ENCODE assay signal across 7 mouse cellular contexts in genomic region chr3:126692797-126693196, GRCm38 (mm10).
DNase-seq lines count a peak whose midpoint lies in the region; ATAC-seq and TF ChIP-seq lines count a peak whose summit lies in the region.

No protein-coding gene starts in this region.

- no peak for TF ChIP-seq CTCF in CH12.LX (conservative IDR thresholded peaks at IDR 0.05 in 1 of 2, IDR thresholded peaks at IDR 0.05 in 1 of 2; ENCODE audit: low read depth in 2 of 2, low read length in 2 of 2)
- no peak for TF ChIP-seq CTCF in bone marrow macrophage, adult 2 months (IDR thresholded peaks at IDR 0.05; ENCODE audit: low read depth, low read length)

- 41% methylated on average over 8 of the region's 8 CpGs for WGBS in kidney, embryonic 14.5 days
- 73% methylated on average over 8 of the region's 8 CpGs for WGBS in liver, embryonic 16.5 days (ENCODE audit: insufficient replicate concordance)
- WGBS in midbrain, embryonic 11.5 days, result 82% methylated on average over 8 of the region's 8 CpGs

- peak; percentile 54; the same call in 1 of the 2 replicates for ATAC-seq in kidney, embryonic 14.5 days (ENCODE audit: low FRiP score, low TSS enrichment)
- ATAC-seq in liver, embryonic 16.5 days (ENCODE audit: low read depth), result no peak
- no peak for ATAC-seq in midbrain, embryonic 11.5 days (ENCODE audit: low FRiP score)

- H3K9ac ChIP-seq in kidney, embryonic 14.5 days (ENCODE audit: low read depth, low read length), result no peak overlapping the region
- H3K9ac ChIP-seq in CH12.LX (ENCODE audit: insufficient read depth, low read depth), result peak overlapping the region; percentile 95
- no peak overlapping the region for H3K9ac ChIP-seq in liver, embryonic 16.5 days (ENCODE audit: low read depth, low read length)
- H3K9ac ChIP-seq in midbrain, embryonic 11.5 days (ENCODE audit: low read length), result no peak overlapping the region

- H3K4me1 ChIP-seq in kidney, embryonic 14.5 days (ENCODE audit: control insufficient read depth, insufficient read depth, low read length), result peaks cover 24% of the 10 kb centered on the region
- H3K4me1 ChIP-seq in CH12.LX (ENCODE audit: control insufficient read depth in 1 of 2, insufficient read depth in 2 of 2), result peaks cover 8 to 61% of the 10 kb centered on the region in 2 experiments
- H3K4me1 ChIP-seq in bone marrow macrophage, adult 2 months (ENCODE audit: control insufficient read depth, insufficient read depth, low read length), result peaks cover 41% of the 10 kb centered on the region
- H3K4me1 ChIP-seq in liver, embryonic 16.5 days (ENCODE audit: control insufficient read depth, low read depth, low read length), result no peaks in the 10 kb centered on the region; the same call in 1 of the 2 replicates
- H3K4me1 ChIP-seq in midbrain, embryonic 11.5 days (ENCODE audit: control insufficient read depth, insufficient read depth, low read length), result 0 out of 2 replicates have a peak, but pooled peaks cover 3% of the 10 kb centered on the region

- H3K79me2 ChIP-seq in CH12.LX (replicated peaks; ENCODE audit: control insufficient read depth, extremely low read depth, insufficient read depth, poor library complexity, severe bottlenecking), result peaks cover 56% of the 10 kb centered on the region

- no peak for DNase-seq in kidney, adult 8-10 months
- DNase-seq in CH12.LX (ENCODE audit: extremely low read depth), result no peak
- no peak for DNase-seq in frontal cortex, postnatal 36 days (ENCODE audit: low spot score in 2 of 2)
- no peak for DNase-seq in midbrain, embryonic 11.5 days (ENCODE audit: low spot score, missing footprints)

- H3K4me3 ChIP-seq in kidney, embryonic 14.5 days (ENCODE audit: low read length), result no peak overlapping the region
- peak overlapping the region in 2 of 3 experiments; percentile 43 to 58 for H3K4me3 ChIP-seq in CH12.LX (replicated peaks in 1 of 3; ENCODE audit: low read depth in 2 of 3, low read length in 2 of 3, poor library complexity in 1 of 3)
- H3K4me3 ChIP-seq in bone marrow macrophage, adult 2 months (ENCODE audit: insufficient read depth, low read length), result peak overlapping the region; percentile 62; the same call in 1 of the 2 replicates
- H3K4me3 ChIP-seq in liver, embryonic 16.5 days (ENCODE audit: low read depth, low read length), result no peak overlapping the region
- no peak overlapping the region for H3K4me3 ChIP-seq in midbrain, embryonic 11.5 days (ENCODE audit: low read depth, low read length)

- H3K27ac ChIP-seq in kidney, embryonic 14.5 days (ENCODE audit: low read depth, low read length), result peak overlapping the region; percentile 32; the same call in 1 of the 2 replicates
- peak overlapping the region; percentile 88 for H3K27ac ChIP-seq in CH12.LX (ENCODE audit: insufficient read depth, low read depth)
- H3K27ac ChIP-seq in bone marrow macrophage, adult 2 months (ENCODE audit: insufficient read depth, low read depth, low read length), result no peak overlapping the region
- no peak overlapping the region for H3K27ac ChIP-seq in liver, embryonic 16.5 days (ENCODE audit: low read length)
- no peak overlapping the region for H3K27ac ChIP-seq in midbrain, embryonic 11.5 days (ENCODE audit: low read depth, low read length)

- no peak; the same call in 1 of the 2 replicates for TF ChIP-seq RAD21 in CH12.LX (IDR thresholded peaks at IDR 0.05; ENCODE audit: low read depth, low read length)

- TF ChIP-seq POLR2A in CH12.LX (IDR thresholded peaks at IDR 0.05; ENCODE audit: low read depth, low read length), result peak; percentile 35; the same call in 1 of the 2 replicates
- TF ChIP-seq POLR2A in bone marrow macrophage, adult 2 months (IDR thresholded peaks at IDR 0.05; ENCODE audit: borderline replicate concordance, low read depth, low read length), result no peak

- dilution Hi-C loops in CH12.LX (cut with MboI; ENCODE audit: extremely low pct_ligation_motif_present, extremely low pct_unique_long_range_greater_than_20kb, low sequenced_read_pairs), result no loop called here

- H3K36me3 ChIP-seq in kidney, embryonic 14.5 days (ENCODE audit: control insufficient read depth, insufficient read depth, low read length), result no peaks in the 10 kb centered on the region
- no peaks in the 10 kb centered on the region for H3K36me3 ChIP-seq in CH12.LX (replicated peaks in 1 of 2; ENCODE audit: control insufficient read depth in 1 of 2, insufficient read depth in 1 of 2, low read length in 1 of 2)
- no peaks in the 10 kb centered on the region for H3K36me3 ChIP-seq in liver, embryonic 16.5 days (ENCODE audit: control insufficient read depth, insufficient read depth)
- no peaks in the 10 kb centered on the region for H3K36me3 ChIP-seq in midbrain, embryonic 11.5 days (ENCODE audit: control insufficient read depth, insufficient read depth, low read length)

- H3K9me3 ChIP-seq in kidney, embryonic 14.5 days (ENCODE audit: control insufficient read depth, low read length), result no peaks in the 10 kb centered on the region
- no peaks in the 10 kb centered on the region for H3K9me3 ChIP-seq in CH12.LX (replicated peaks; ENCODE audit: low read length)
- no peaks in the 10 kb centered on the region for H3K9me3 ChIP-seq in liver, embryonic 16.5 days (replicated peaks; ENCODE audit: control insufficient read depth, low read length)
- no peaks in the 10 kb centered on the region for H3K9me3 ChIP-seq in midbrain, embryonic 11.5 days (ENCODE audit: control insufficient read depth, low read length)

- in situ Hi-C loops in CH12.LX (cut with MboI; ENCODE audit: low pct_ligation_motif_present, low pct_unique_long_range_greater_than_20kb, low sequenced_read_pairs), result no loop called here

- TF ChIP-seq EP300 in CH12.LX (IDR thresholded peaks at IDR 0.05; ENCODE audit: low read length), result no peak

- H3K4me2 ChIP-seq in kidney, embryonic 14.5 days (replicated peaks; ENCODE audit: low read depth, low read length), result peak overlapping the region; percentile 31
- H3K4me2 ChIP-seq in CH12.LX (ENCODE audit: insufficient read depth, low read depth, poor library complexity, severe bottlenecking), result peak overlapping the region; percentile 99
- peak overlapping the region; percentile 24; the same call in 1 of the 2 replicates for H3K4me2 ChIP-seq in liver, embryonic 16.5 days (ENCODE audit: low read depth, low read length)
- no peak overlapping the region for H3K4me2 ChIP-seq in midbrain, embryonic 11.5 days

- no peaks in the 10 kb centered on the region for H3K27me3 ChIP-seq in kidney, embryonic 14.5 days (ENCODE audit: control insufficient read depth, insufficient read depth, low read length)
- no peaks in the 10 kb centered on the region for H3K27me3 ChIP-seq in CH12.LX (replicated peaks)
- H3K27me3 ChIP-seq in liver, embryonic 16.5 days (ENCODE audit: control insufficient read depth, insufficient read depth, low read depth, low read length), result no peaks in the 10 kb centered on the region
- no peaks in the 10 kb centered on the region for H3K27me3 ChIP-seq in midbrain, embryonic 11.5 days (ENCODE audit: control insufficient read depth, insufficient read depth, low read length)

TF ChIP-seq in CH12.LX, 34 proteins besides CTCF, POLR2A, EP300 and RAD21:
- TF ChIP-seq MAX (IDR thresholded peaks at IDR 0.05; ENCODE audit: low read length), result no peak
- 0 out of 2 replicates have a peak, but pooled peaks have one; percentile 31 for TF ChIP-seq ZMIZ1 (IDR thresholded peaks at IDR 0.05; ENCODE audit: low read depth, low read length)
- no peak for TF ChIP-seq JUN (IDR thresholded peaks at IDR 0.05; ENCODE audit: insufficient read depth, low read depth, low read length)
- no peak for TF ChIP-seq E2F4 (IDR thresholded peaks at IDR 0.05; ENCODE audit: insufficient replicate concordance, low read depth, low read length)
- TF ChIP-seq ZNF384 (IDR thresholded peaks at IDR 0.05; ENCODE audit: low read depth, low read length), result no peak
- no peak for TF ChIP-seq GABPA (IDR thresholded peaks at IDR 0.05; ENCODE audit: insufficient replicate concordance, low read depth, low read length)
- TF ChIP-seq IRF4 (IDR thresholded peaks at IDR 0.05; ENCODE audit: low read depth, low read length), result no peak
- no peak for TF ChIP-seq MYC (IDR thresholded peaks at IDR 0.05; ENCODE audit: low read depth, low read length)
- no peak for TF ChIP-seq SIN3A (IDR thresholded peaks at IDR 0.05; ENCODE audit: low read length)
- TF ChIP-seq TBP (conservative IDR thresholded peaks at IDR 0.05; ENCODE audit: low read depth, low read length), result no peak
- TF ChIP-seq TCF12 (IDR thresholded peaks at IDR 0.05; ENCODE audit: low read depth, low read length), result no peak
- TF ChIP-seq MXI1 (IDR thresholded peaks at IDR 0.05; ENCODE audit: low read depth, low read length), result peak; percentile 15; the same call in 1 of the 2 replicates
- TF ChIP-seq BHLHE40 (IDR thresholded peaks at IDR 0.05; ENCODE audit: low read depth, low read length), result no peak
- no peak for TF ChIP-seq MAFK (IDR thresholded peaks at IDR 0.05; ENCODE audit: insufficient replicate concordance, low read length)
- TF ChIP-seq UBTF (IDR thresholded peaks at IDR 0.05; ENCODE audit: low read depth, low read length), result 0 out of 2 replicates have a peak, but pooled peaks have one; percentile 42
- TF ChIP-seq RCOR1 (conservative IDR thresholded peaks at IDR 0.05; ENCODE audit: low read depth, low read length), result no peak
- peak; percentile 78 for TF ChIP-seq CHD1 (IDR thresholded peaks at IDR 0.05; ENCODE audit: low read depth, low read length)
- TF ChIP-seq KAT2A (IDR thresholded peaks at IDR 0.05; ENCODE audit: insufficient replicate concordance, low read length), result 0 out of 2 replicates have a peak, but pooled peaks have one; percentile 17
- no peak for TF ChIP-seq ELF1 (IDR thresholded peaks at IDR 0.05; ENCODE audit: low read depth, low read length)
- no peak for TF ChIP-seq USF2 (conservative IDR thresholded peaks at IDR 0.05; ENCODE audit: low read depth, low read length)

Comparison
In these comparisons a context has a peak if more than half of its experiments do, and no peak if none do; other contexts are left out.
1. H3K27ac ChIP-seq: peak in kidney, embryonic 14.5 days (single experiment) and CH12.LX (single experiment); none in bone marrow macrophage, adult 2 months (single experiment), liver, embryonic 16.5 days (single experiment) and midbrain, embryonic 11.5 days (single experiment).
2. H3K4me3 ChIP-seq: peak in CH12.LX (2 of 3) and bone marrow macrophage, adult 2 months (single experiment); none in kidney, embryonic 14.5 days (single experiment), liver, embryonic 16.5 days (single experiment) and midbrain, embryonic 11.5 days (single experiment).